ENCODE assay signal across 8 mouse cellular contexts in genomic region chr2:180710276-180711155, GRCm38 (mm10). TPM values are rescaled to one million over a fixed set of nuclear protein-coding genes. Genes with fewer than 3 reads are reported as not detected.
A peak's percentile ranks its signal among the peaks of the same experiment; 100 is the strongest.
DNase-seq lines count a peak whose midpoint lies in the region; ATAC-seq and TF ChIP-seq lines count a peak whose summit lies in the region.

No protein-coding gene starts in this region.

- 3% methylated on average over 56 of the region's 64 CpGs for WGBS in embryonic facial prominence, embryonic 11.5 days
- WGBS in intestine, embryonic 16.5 days, result 2% methylated on average over 64 of the region's 64 CpGs
- 2% methylated on average over 64 of the region's 64 CpGs for WGBS in neural tube, embryonic 13.5 days

- peaks cover 2% of the 10 kb centered on the region; the same call in 1 of the 2 replicates for H3K36me3 ChIP-seq in embryonic facial prominence, embryonic 11.5 days (replicated peaks; ENCODE audit: control insufficient read depth, insufficient read depth, low read depth, low read length)
- H3K36me3 ChIP-seq in intestine, embryonic 16.5 days (ENCODE audit: control insufficient read depth, insufficient read depth, low read length), result peaks cover 6% of the 10 kb centered on the region; the same call in 1 of the 2 replicates
- peaks cover 21% of the 10 kb centered on the region for H3K36me3 ChIP-seq in neural tube, embryonic 13.5 days

- peak overlapping the region; percentile 100 for H3K4me3 ChIP-seq in gastrocnemius, adult 2 months
- peak overlapping the region; percentile 100 for H3K4me3 ChIP-seq in embryonic facial prominence, embryonic 11.5 days (ENCODE audit: low read depth, low read length)
- peak overlapping the region; percentile 67 for H3K4me3 ChIP-seq in intestine, embryonic 16.5 days (ENCODE audit: low read length)
- H3K4me3 ChIP-seq in neural tube, embryonic 13.5 days, result peak overlapping the region; percentile 98

- H3K4me1 ChIP-seq in embryonic facial prominence, embryonic 11.5 days (ENCODE audit: control insufficient read depth, insufficient read depth, low read length), result peaks cover 6% of the 10 kb centered on the region
- peaks cover 14% of the 10 kb centered on the region for H3K4me1 ChIP-seq in intestine, embryonic 16.5 days (ENCODE audit: control insufficient read depth, insufficient read depth, low read length)
- H3K4me1 ChIP-seq in neural tube, embryonic 13.5 days (replicated peaks), result peaks cover 38% of the 10 kb centered on the region

- intact Hi-C loops in gastrocnemius, adult 2 months (cut with DNase I), result loop anchor here (2.0 kb wide), 1 partner anchor 32 kb away; no protein-coding TSS in a partner anchor

- peak overlapping the region; percentile 66 for H3K4me2 ChIP-seq in embryonic facial prominence, embryonic 11.5 days (ENCODE audit: low read depth, low read length)
- peak overlapping the region; percentile 70 for H3K4me2 ChIP-seq in intestine, embryonic 16.5 days (ENCODE audit: low read depth, low read length)
- H3K4me2 ChIP-seq in neural tube, embryonic 13.5 days, result peak overlapping the region; percentile 89

- DNase-seq in gastrocnemius, adult 2 months, result no peak
- no peak for DNase-seq in gastrocnemius, postnatal 10 days
- DNase-seq in A20 (ENCODE audit: low read depth, low spot score), result peak; percentile 76
- DNase-seq in embryonic facial prominence, embryonic 11.5 days (ENCODE audit: low spot score), result no peak
- DNase-seq in urinary bladder, adult 2 months (ENCODE audit: low spot score), result no peak
- no peak for DNase-seq in spleen, postnatal 36 days (ENCODE audit: low spot score in 2 of 2)

- peak overlapping the region; percentile 96 for H3K27ac ChIP-seq in gastrocnemius, adult 2 months
- H3K27ac ChIP-seq in embryonic facial prominence, embryonic 11.5 days (replicated peaks; ENCODE audit: low read depth, low read length), result peak overlapping the region; percentile 79
- H3K27ac ChIP-seq in intestine, embryonic 16.5 days (ENCODE audit: low read length), result peak overlapping the region; percentile 75
- H3K27ac ChIP-seq in neural tube, embryonic 13.5 days (replicated peaks), result peak overlapping the region; percentile 85

- H3K9ac ChIP-seq in embryonic facial prominence, embryonic 11.5 days (replicated peaks; ENCODE audit: low read length), result peak overlapping the region; percentile 98
- H3K9ac ChIP-seq in intestine, embryonic 16.5 days (ENCODE audit: low read depth, low read length), result peak overlapping the region; percentile 86
- peak overlapping the region; percentile 98 for H3K9ac ChIP-seq in neural tube, embryonic 13.5 days

- TF ChIP-seq CTCF in gastrocnemius, adult 2 months (IDR thresholded peaks at IDR 0.05), result no peak

- no peaks in the 10 kb centered on the region for H3K9me3 ChIP-seq in embryonic facial prominence, embryonic 11.5 days (replicated peaks; ENCODE audit: control insufficient read depth, low read length)
- H3K9me3 ChIP-seq in intestine, embryonic 16.5 days (ENCODE audit: control insufficient read depth, low read length), result no peaks in the 10 kb centered on the region
- H3K9me3 ChIP-seq in neural tube, embryonic 13.5 days, result no peaks in the 10 kb centered on the region

- peak; percentile 70 for ATAC-seq in embryonic facial prominence, embryonic 11.5 days (replicated peaks; ENCODE audit: insufficient number of reproducible peaks, low FRiP score, low TSS enrichment, low read depth)
- ATAC-seq in intestine, embryonic 16.5 days, result no peak; the same call in none of the 2 replicates
- ATAC-seq in neural tube, embryonic 13.5 days (ENCODE audit: low read depth), result peak; percentile 60

- H3K27me3 ChIP-seq in embryonic facial prominence, embryonic 11.5 days (ENCODE audit: control insufficient read depth, insufficient read depth, low read length), result no peaks in the 10 kb centered on the region
- no peaks in the 10 kb centered on the region for H3K27me3 ChIP-seq in intestine, embryonic 16.5 days (replicated peaks; ENCODE audit: control insufficient read depth, insufficient read depth, low read length)
- H3K27me3 ChIP-seq in neural tube, embryonic 13.5 days, result no peaks in the 10 kb centered on the region

RNA-seq across cellular contexts. Expression of gene Gid8, which starts 0.6 kb away (rescaled TPM):
- 10 to 100 TPM; 31.1 to 42.1 TPM for total RNA-seq in gastrocnemius, adult 2 months (2021)
- total RNA-seq in gastrocnemius, postnatal 10 days (2021), result 10 to 100 TPM; 50.4 to 51.6 TPM
- 68.7 and 72.1 TPM in 2 replicates for polyA plus RNA-seq in embryonic facial prominence, embryonic 11.5 days (2014; fragmentation: Nextera tagmentation; extraction: Ambion mirVana)
- polyA plus RNA-seq in intestine, embryonic 16.5 days (2015; fragmentation: Nextera tagmentation; extraction: Ambion mirVana), result 51.1 and 54.4 TPM in 2 replicates
- polyA plus RNA-seq in neural tube, embryonic 13.5 days (2015; fragmentation: Nextera tagmentation; extraction: Ambion mirVana), result 55.6 and 59.1 TPM in 2 replicates
- 59.7 and 64.6 TPM in 2 replicates for polyA plus RNA-seq in urinary bladder, adult 2 months (2012; rRNA removed)

RNA-seq across cellular contexts. Expression of gene Dido1, which starts 0.7 kb away (rescaled TPM):
- 10 to 100 TPM; 18.6 to 22.4 TPM for total RNA-seq in gastrocnemius, adult 2 months (2021)
- 10 to 100 TPM; 21.4 to 32.2 TPM for total RNA-seq in gastrocnemius, postnatal 10 days (2021)
- 27.8 and 28.3 TPM in 2 replicates for polyA plus RNA-seq in embryonic facial prominence, embryonic 11.5 days (2014; fragmentation: Nextera tagmentation; extraction: Ambion mirVana)
- polyA plus RNA-seq in intestine, embryonic 16.5 days (2015; fragmentation: Nextera tagmentation; extraction: Ambion mirVana), result 16.6 and 17.0 TPM in 2 replicates
- polyA plus RNA-seq in neural tube, embryonic 13.5 days (2015; fragmentation: Nextera tagmentation; extraction: Ambion mirVana), result 21.8 and 24.1 TPM in 2 replicates
- 24.7 and 25.8 TPM in 2 replicates for polyA plus RNA-seq in urinary bladder, adult 2 months (2012; rRNA removed)

RNA-seq across cellular contexts. Expression of gene Slc17a9, which starts 14.5 kb away (rescaled TPM):
- under 1 TPM in 1 of 2 experiments, not detected in 1; 0.33 TPM for total RNA-seq in gastrocnemius, adult 2 months (2021)
- 1 to 10 TPM in 1 of 2 experiments, under 1 TPM in 1; 0.52 to 1.8 TPM for total RNA-seq in gastrocnemius, postnatal 10 days (2021)
- polyA plus RNA-seq in embryonic facial prominence, embryonic 11.5 days (2014; fragmentation: Nextera tagmentation; extraction: Ambion mirVana), result 0.24 TPM in 1 of 2 replicates, not detected in the other
- polyA plus RNA-seq in intestine, embryonic 16.5 days (2015; fragmentation: Nextera tagmentation; extraction: Ambion mirVana), result 5.4 and 6.3 TPM in 2 replicates
- polyA plus RNA-seq in neural tube, embryonic 13.5 days (2015; fragmentation: Nextera tagmentation; extraction: Ambion mirVana), result 0.21 and 0.35 TPM in 2 replicates
- polyA plus RNA-seq in urinary bladder, adult 2 months (2012; rRNA removed), result 4.6 and 5.3 TPM in 2 replicates
